Mouse (Mus musculus) brown adipose tissue, adult 24 weeks (tissue): ENCODE measurements around the gene H1fnt. TPM values are rescaled to one million over a fixed set of nuclear protein-coding genes. Genes with fewer than 3 reads are reported as not detected.

Source experiments
- H3K27ac ChIP-seq: fragments of 200-500 bp; replicated peaks from 2 replicates; pipeline ENCODE4 v1.5.1; 2012; ENCODE audit warnings: low read depth, mild to moderate bottlenecking, low read length
- H3K4me1 ChIP-seq: fragments of 200-500 bp; 2 replicates; pipeline ENCODE4 v1.6.1; 2012; ENCODE audit warnings: low read length, mixed read lengths; ENCODE audit not compliant: control insufficient read depth, insufficient read depth, insufficient read length
- H3K4me3 ChIP-seq: fragments of 200-500 bp; 2 replicates; pipeline ENCODE4 v1.5.1; 2012; ENCODE audit warnings: low read depth, mild to moderate bottlenecking, low read length, moderate library complexity; ENCODE audit not compliant: insufficient read depth
- polyA plus RNA-seq: library from polyadenylated mRNA; stranded (reverse); fragments of >200 nt; gene quantifications from 2 replicates; pipeline ENCODE4 v1.2.4, GENCODE M21; 2012; ENCODE audit not compliant: missing spikeins, insufficient read depth, insufficient read length

The H1fnt gene
- polyA plus RNA-seq, 1 experiment, result not detected

GRCm38 (mm10) chr15:98209676-98210075 is 47.4 kb downstream of the H1fnt start:
- no peak overlapping the region for H3K4me3 ChIP-seq
- peaks cover 4% of the 10 kb centered on the region; the same call in 1 of the 2 replicates for H3K4me1 ChIP-seq
- no peak overlapping the region for H3K27ac ChIP-seq

Other genes with a start within 250 kb of the H1fnt start
- gene Pfkm, start 164.7 kb downstream of the H1fnt start, polyA plus RNA-seq, result 55.0 and 67.2 TPM in 2 replicates
- 6.0 and 7.7 TPM in 2 replicates for gene Senp1, start 163.5 kb downstream of the H1fnt start, polyA plus RNA-seq
- gene Asb8, start 91.7 kb downstream of the H1fnt start, polyA plus RNA-seq, result 31.3 and 32.9 TPM in 2 replicates
- gene Ccdc184, start 90.1 kb downstream of the H1fnt start, polyA plus RNA-seq, result not detected in 2 replicates
- gene Olfr288, start 61.8 kb downstream of the H1fnt start, polyA plus RNA-seq, result not detected in 2 replicates
- not detected in 2 replicates for gene Gm44579, start 36.3 kb downstream of the H1fnt start, polyA plus RNA-seq
- not detected in 2 replicates for gene Olfr287, start 36.2 kb downstream of the H1fnt start, polyA plus RNA-seq
- gene Olfr286, start 22.8 kb downstream of the H1fnt start, polyA plus RNA-seq, result not detected in 2 replicates
- gene Zfp641, start 38.9 kb upstream of the H1fnt start, polyA plus RNA-seq, result 3.6 and 4.6 TPM in 2 replicates
- not detected in 2 replicates for gene Olfr285, start 60.1 kb upstream of the H1fnt start, polyA plus RNA-seq
- gene Olfr284, start 83.7 kb upstream of the H1fnt start, polyA plus RNA-seq, result not detected in 2 replicates
- gene Olfr283, start 123.7 kb upstream of the H1fnt start, polyA plus RNA-seq, result not detected in 2 replicates
- not detected in 2 replicates for gene Olfr282, start 173.9 kb upstream of the H1fnt start, polyA plus RNA-seq
- not detected in 2 replicates for gene Olfr281, start 195.3 kb upstream of the H1fnt start, polyA plus RNA-seq
- gene OR5BS1P, start 212.6 kb upstream of the H1fnt start, polyA plus RNA-seq, result not detected in 2 replicates
- not detected in 2 replicates for gene Lalba, start 225.4 kb upstream of the H1fnt start, polyA plus RNA-seq
- gene Olfr279, start 235.1 kb upstream of the H1fnt start, polyA plus RNA-seq, result not detected in 2 replicates